Mouse (Mus musculus) embryonic fibroblast, embryonic 13.5 days (primary cell): ENCODE measurements at regions not wholly inside any gene's neighbourhood (a gene's known extent, or its start where the extent isn't known, plus 50 kb on each side); places are given as distances from the start of the nearest gene placed in this dataset.

Experiments
- CTCF ChIP-seq: IDR thresholded peaks from 2 replicates; pipeline ENCODE4 v1.5.1; 2011; ENCODE audit warnings: mild to moderate bottlenecking, control low read depth, low read length, moderate library complexity, borderline replicate concordance; ENCODE audit not compliant: insufficient read depth
- POLR2A ChIP-seq: IDR thresholded peaks from 2 replicates; pipeline ENCODE4 v1.6.1; 2011; ENCODE audit warnings: low read depth, mild to moderate bottlenecking, control low read depth, low read length, moderate library complexity

- TF ChIP-seq CTCF (no peak), POLR2A (no peak)
Measured at GRCm38 (mm10) chr17:4390577-4390976, 603.6 kb upstream of the Arid1b start.
